Mouse (Mus musculus): Measurements from ENCODE around the gene Olfr775.

GRCm38 (mm10) chr10:129235904-129236303 lies 12.3 kb upstream of the Olfr775 start, which contains the start of gene Olfr774:
- TF ChIP-seq CTCF (IDR thresholded peaks at IDR 0.05; ENCODE audit: low read depth) = no peak
- TF ChIP-seq EP300 (IDR thresholded peaks at IDR 0.05; ENCODE audit: low read depth) = no peak
